Mouse (Mus musculus): ENCODE data around the gene Tmem37. TPM values are rescaled to one million over a fixed set of nuclear protein-coding genes. Genes with fewer than 3 reads are reported as not detected.

Gene Tmem37
- polyA plus RNA-seq (2014; fragmentation: Nextera tagmentation; extraction: Ambion mirVana), result 7.3 and 8.2 TPM in 2 replicates

DNA sequence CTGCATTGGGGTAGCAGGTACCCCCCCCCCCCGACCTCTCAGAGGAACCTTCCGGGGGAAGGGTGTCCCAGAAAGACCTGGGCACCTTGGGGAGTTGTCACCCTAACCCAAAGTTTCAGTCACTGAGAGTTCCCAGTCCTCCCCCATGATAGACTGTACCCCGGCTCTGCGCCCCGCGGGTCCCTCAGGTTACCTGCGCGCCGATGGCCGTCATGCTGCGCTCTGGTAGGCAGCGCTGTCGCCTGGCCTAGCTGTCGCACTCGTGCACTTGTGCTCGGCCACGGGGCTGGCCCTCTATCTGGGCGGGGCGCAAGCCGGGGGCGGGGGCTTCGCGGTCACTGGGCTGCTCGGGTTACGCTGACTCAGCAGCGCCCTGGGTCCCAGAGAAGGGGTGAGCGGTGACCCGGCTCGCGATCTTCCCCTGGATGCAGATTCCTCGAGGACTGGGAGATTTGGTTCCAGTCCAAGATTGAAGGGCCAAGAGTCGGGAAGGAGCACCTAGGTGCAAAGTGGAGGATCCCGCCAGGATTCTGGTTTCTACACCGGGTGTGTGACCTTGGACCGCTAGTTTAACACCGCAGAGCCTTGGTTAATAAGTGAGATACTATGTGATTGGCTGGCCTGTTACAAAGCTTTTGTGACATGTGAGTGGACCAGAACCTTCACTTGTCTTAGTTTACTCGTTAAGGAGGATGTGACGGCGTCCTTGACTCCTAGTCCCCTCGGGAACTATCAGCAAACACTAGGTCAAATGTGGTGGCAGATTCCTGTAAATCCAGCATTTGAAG is at the start of gene Tmem37:
Gene Tmem37 (minus strand): TSS at position 556 of the 788 bp plus-strand sequence.
- WGBS, result 2% methylated on average over 40 of the region's 40 CpGs
- Histone ChIP-seq H3K9me3 (replicated peaks; ENCODE audit: control insufficient read depth, low read length) (no peaks in the 10 kb centered on the region), H3K4me2 (ENCODE audit: low read length) (peak within 1 kb of the TSS; percentile 70), H3K9ac (ENCODE audit: low read length) (peak within 1 kb of the TSS; percentile 50), H3K4me1 (ENCODE audit: control insufficient read depth, insufficient read depth, low read length) (peaks cover 6% of the 10 kb centered on the region), H3K27me3 (replicated peaks; ENCODE audit: control insufficient read depth, insufficient read depth, low read length) (peaks cover 17% of the 10 kb centered on the region; the same call in 1 of the 2 replicates), H3K4me3 (ENCODE audit: low read depth, low read length) (peak within 1 kb of the TSS; percentile 27), H3K27ac (ENCODE audit: low read depth, low read length) (no peak within 1 kb of the TSS), H3K36me3 (ENCODE audit: control insufficient read depth, insufficient read depth, low read length) (no peaks in the 10 kb centered on the region)
- peak; percentile 61 for ATAC-seq
- DNase-seq (ENCODE audit: low spot score), result peak; percentile 51

DNA sequence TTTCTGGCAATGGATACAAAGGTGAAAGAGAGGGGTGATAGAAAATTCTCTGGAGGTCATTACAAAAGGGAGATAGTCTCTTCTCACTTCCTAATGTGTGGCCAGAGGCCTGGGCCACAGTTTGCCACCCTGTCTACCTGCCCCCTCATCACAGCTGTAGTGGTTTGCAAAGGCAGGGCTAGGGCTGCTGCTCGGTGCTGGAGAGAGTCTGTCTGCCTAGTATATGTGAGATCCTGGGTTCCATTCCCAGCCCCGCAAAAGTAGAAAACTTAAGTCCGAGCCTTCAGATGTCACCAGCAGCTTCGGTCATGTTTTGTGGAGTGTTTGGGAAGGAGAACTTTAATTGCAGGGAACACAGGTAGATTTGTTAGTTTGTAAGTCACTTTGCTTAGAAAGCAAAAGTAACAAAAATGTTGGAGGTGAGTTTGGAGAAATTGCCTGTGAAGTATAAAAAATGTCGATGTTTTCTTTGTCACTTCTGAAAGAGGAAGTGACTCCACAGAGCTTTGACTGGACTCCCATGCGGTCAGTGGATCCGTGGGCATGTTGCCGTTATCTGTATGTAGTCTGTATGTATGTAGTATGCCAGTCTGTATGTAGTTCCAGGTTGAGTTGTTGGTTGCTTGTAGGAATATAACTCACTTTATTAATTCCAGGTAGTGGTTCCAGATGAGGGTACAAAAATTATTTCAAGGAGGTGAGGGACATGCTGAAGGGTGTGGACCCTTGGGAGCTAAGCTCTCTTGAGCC is 48.9 kb upstream of the Tmem37 start:
- Histone ChIP-seq H3K27me3 (replicated peaks; ENCODE audit: control insufficient read depth, insufficient read depth, low read length) (no peaks in the 10 kb centered on the region), H3K27ac (ENCODE audit: low read depth, low read length) (no peak overlapping the region), H3K4me1 (ENCODE audit: control insufficient read depth, insufficient read depth, low read length) (peaks cover 11% of the 10 kb centered on the region; the same call in 1 of the 2 replicates), H3K36me3 (ENCODE audit: control insufficient read depth, insufficient read depth, low read length) (no peaks in the 10 kb centered on the region), H3K9ac (ENCODE audit: low read length) (no peak overlapping the region), H3K4me3 (ENCODE audit: low read depth, low read length) (no peak overlapping the region), H3K4me2 (ENCODE audit: low read length) (no peak overlapping the region), H3K9me3 (replicated peaks; ENCODE audit: control insufficient read depth, low read length) (no peaks in the 10 kb centered on the region)
- ATAC-seq, result no peak
- 95% methylated on average over 8 of the region's 8 CpGs for WGBS
- no peak for DNase-seq (ENCODE audit: low spot score)

DNA sequence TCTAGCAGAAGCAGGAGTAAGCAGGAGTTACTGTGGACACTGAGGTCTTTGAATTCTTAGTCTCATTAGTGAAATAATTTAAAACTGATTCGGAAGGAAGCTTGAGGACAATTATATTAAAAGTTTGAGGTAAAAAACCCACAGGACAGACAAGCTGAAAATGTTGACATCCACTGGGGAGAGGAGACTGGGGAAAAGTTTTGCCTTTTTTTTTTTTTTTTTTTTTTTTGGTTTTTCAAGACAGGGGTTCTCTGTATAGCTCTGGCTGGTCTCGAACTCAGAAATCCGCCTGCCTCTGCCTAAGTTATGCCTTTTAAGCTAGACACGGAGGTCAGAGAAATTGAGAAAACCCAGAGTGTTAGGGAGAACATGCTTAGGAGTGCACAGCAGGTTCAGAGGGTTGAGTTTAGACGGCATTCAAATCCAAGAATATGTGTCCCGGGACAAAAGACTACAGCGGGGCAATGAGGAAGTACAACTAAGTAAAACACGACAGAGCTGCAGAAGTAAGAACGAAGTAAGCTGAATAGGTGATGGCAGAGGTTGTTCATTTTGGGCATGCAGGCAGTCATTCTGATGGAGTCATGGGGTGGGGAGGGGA is 48.2 kb upstream of the Tmem37 start:
- peaks cover 13% of the 10 kb centered on the region; the same call in 1 of the 2 replicates for H3K4me1 ChIP-seq (ENCODE audit: control insufficient read depth, insufficient read depth, low read length)
- no peak for ATAC-seq
- H3K27me3 ChIP-seq (replicated peaks; ENCODE audit: control insufficient read depth, insufficient read depth, low read length), result no peaks in the 10 kb centered on the region

DNA sequence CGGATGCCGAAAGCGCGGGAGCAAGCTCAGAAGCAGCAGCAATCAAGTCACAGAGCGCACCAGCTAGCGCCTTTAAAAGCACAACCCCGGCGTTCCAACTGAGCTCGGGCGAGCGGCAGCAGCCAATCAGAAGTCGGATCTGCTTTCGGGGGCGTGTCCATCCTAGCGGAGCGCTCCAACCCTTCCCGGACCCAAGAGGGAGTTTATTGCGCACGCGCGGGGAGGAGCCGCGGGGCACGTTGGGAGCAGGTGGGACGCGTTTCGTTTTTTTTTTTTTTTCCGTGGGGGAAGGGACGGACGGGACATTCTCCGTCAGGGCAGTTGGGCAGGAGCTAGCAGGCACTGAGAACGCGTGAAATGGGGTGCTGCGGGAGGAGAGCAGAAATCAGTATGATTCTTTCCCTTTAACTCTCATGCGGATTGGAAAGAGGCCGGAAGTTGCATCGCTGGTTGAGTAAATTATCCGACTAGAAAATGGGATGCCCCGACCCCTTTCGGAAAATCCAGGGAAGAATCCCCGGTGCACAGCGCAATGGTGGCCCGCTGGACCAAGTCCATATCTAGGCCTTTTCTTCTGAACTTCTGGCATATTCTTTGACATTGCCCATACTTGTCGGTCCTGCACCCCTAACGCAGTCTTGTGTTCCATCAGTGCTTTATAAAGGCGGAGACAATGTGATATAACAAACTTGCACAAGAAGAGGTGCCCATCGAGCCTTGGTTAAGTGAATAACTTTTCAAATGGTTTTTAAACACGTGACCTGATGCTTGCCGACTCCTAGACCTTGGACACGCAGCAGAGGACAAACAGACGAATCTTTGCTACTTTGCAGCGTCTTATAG is 47.3 kb upstream of the Tmem37 start, which contains the start of the genes Dbi and 3110009E18Rik:
Gene Dbi (minus strand): TSS at position 110 of the 843 bp plus-strand sequence.
Gene 3110009E18Rik (plus strand): TSS at position 219 of the 843 bp plus-strand sequence.
- Histone ChIP-seq H3K27me3 (replicated peaks; ENCODE audit: control insufficient read depth, insufficient read depth, low read length) (no peaks in the 10 kb centered on the region), H3K4me3 (ENCODE audit: low read depth, low read length) (peak within 1 kb of the TSS; percentile 66), H3K9me3 (replicated peaks; ENCODE audit: control insufficient read depth, low read length) (no peaks in the 10 kb centered on the region), H3K9ac (ENCODE audit: low read length) (peak within 1 kb of the TSS; percentile 74), H3K4me1 (ENCODE audit: control insufficient read depth, insufficient read depth, low read length) (peaks cover 13% of the 10 kb centered on the region; the same call in 1 of the 2 replicates), H3K27ac (ENCODE audit: low read depth, low read length) (peak within 1 kb of the TSS; percentile 87), H3K36me3 (ENCODE audit: control insufficient read depth, insufficient read depth, low read length) (0 out of 2 replicates have a peak, but pooled peaks cover 3% of the 10 kb centered on the region), H3K4me2 (ENCODE audit: low read length) (peak within 1 kb of the TSS; percentile 78)
- DNase-seq (ENCODE audit: low spot score), result peak; percentile 99
- WGBS, result 2% methylated on average over 51 of the region's 52 CpGs
- peak; percentile 95 for ATAC-seq

More for the DNA sequence above, 48.2 kb upstream of the Tmem37 start:
- DNase-seq (ENCODE audit: low spot score), result no peak
- H3K4me2 ChIP-seq (ENCODE audit: low read length), result peak overlapping the region; percentile 78
- no peaks in the 10 kb centered on the region for H3K36me3 ChIP-seq (ENCODE audit: control insufficient read depth, insufficient read depth, low read length)
- peak overlapping the region; percentile 66 for H3K4me3 ChIP-seq (ENCODE audit: low read depth, low read length)
- peak overlapping the region; percentile 87; the same call in 1 of the 2 replicates for H3K27ac ChIP-seq (ENCODE audit: low read depth, low read length)
- peak overlapping the region; percentile 70 for H3K9ac ChIP-seq (ENCODE audit: low read length)
- 86% methylated on average over 9 of the region's 9 CpGs for WGBS
- H3K9me3 ChIP-seq (replicated peaks; ENCODE audit: control insufficient read depth, low read length), result no peaks in the 10 kb centered on the region

DNA sequence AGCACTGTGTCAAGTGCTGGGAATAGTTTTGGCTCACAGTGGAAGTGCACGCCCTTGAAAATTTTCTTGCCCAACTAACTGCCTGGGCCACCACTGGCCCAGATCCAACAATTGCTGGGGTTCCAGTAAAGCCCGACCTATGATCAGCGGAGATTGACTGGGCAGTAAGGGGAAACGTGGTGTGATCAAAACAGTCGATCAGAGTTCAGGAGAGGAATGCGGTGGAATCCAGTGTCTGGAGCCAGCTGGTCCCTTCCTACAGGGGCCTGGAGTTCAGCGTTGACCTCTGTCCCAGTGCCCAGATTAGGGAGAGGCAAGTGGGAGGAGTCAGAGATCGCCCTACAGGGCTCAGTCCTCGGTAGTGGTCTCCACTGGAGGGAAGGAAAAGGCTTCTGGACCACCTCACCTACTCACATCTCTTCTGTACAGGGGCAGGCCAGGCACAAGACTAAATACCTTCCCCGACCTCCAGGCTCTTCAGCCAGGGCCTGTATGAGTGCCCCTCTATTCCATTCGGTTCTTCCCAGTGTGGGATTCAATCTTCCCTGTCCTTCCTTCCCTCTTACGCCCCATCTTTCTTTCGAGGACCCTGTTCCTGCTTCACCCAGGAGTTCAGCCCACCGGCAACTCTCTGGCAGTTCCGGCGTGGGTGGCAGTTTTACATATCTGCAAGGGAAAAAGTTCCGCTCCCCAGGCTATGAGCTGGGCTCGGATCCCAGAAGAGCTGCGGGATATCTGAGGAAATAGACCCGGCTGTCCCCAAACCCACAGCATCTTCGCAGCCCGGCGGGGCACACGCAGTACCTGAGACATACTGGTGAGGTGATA is 46.5 kb upstream of the Tmem37 start:
- peak overlapping the region; percentile 74 for H3K9ac ChIP-seq (ENCODE audit: low read length)
- peak overlapping the region; percentile 86 for H3K27ac ChIP-seq (ENCODE audit: low read depth, low read length)
- H3K4me1 ChIP-seq (ENCODE audit: control insufficient read depth, insufficient read depth, low read length), result peaks cover 13% of the 10 kb centered on the region; the same call in 1 of the 2 replicates
- peak; percentile 27 for ATAC-seq
- 3% methylated on average over 24 of the region's 24 CpGs for WGBS
- H3K36me3 ChIP-seq (ENCODE audit: control insufficient read depth, insufficient read depth, low read length), result 0 out of 2 replicates have a peak, but pooled peaks cover 5% of the 10 kb centered on the region
- H3K4me2 ChIP-seq (ENCODE audit: low read length), result peak overlapping the region; percentile 78
- H3K4me3 ChIP-seq (ENCODE audit: low read depth, low read length), result peak overlapping the region; percentile 66
- H3K9me3 ChIP-seq (replicated peaks; ENCODE audit: control insufficient read depth, low read length), result no peaks in the 10 kb centered on the region
- no peaks in the 10 kb centered on the region for H3K27me3 ChIP-seq (replicated peaks; ENCODE audit: control insufficient read depth, insufficient read depth, low read length)
- peak; percentile 22 for DNase-seq (ENCODE audit: low spot score)

DNA sequence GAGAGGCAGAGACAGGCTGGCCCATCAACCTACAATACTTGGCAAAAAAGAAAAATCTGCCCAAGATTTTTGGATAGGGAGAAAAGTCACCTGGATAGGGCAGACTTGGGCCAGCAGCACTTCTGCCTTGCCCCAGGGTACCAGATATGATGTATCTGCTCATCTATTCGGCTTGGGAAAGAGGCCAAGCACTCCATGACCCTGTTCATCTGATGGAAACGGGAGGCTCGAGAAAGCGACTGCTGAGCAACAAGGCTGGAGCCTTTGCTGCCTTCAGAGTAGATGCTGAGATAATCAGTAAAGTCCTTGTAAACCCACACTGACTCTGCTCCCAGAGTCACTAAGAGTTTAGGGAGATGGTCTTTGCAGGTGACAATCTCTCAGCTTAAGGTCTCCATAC is 45.5 kb upstream of the Tmem37 start:
- H3K27ac ChIP-seq (ENCODE audit: low read depth, low read length), result no peak overlapping the region
- peaks cover 13% of the 10 kb centered on the region; the same call in 1 of the 2 replicates for H3K4me1 ChIP-seq (ENCODE audit: control insufficient read depth, insufficient read depth, low read length)

DNA sequence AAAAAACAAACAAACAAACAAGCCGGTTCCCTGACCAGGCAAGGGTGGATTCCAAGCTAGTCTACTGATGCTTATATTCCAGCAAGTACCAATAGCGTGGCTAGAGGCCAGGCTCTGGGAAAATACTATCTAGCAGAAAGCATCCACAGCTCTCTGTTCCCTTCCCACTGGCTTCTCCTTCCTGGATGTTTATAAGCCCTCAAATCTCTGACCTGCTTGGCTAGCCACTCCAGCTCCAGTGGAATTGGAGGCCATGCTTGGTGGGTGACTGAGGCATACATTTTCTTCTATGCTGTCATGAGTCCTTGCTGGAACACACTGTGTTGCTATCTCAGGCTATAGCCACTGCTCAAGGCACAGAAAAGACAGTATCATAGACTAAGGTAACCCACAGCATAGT is 45.0 kb upstream of the Tmem37 start:
- H3K9me3 ChIP-seq (replicated peaks; ENCODE audit: control insufficient read depth, low read length), result no peaks in the 10 kb centered on the region
- ATAC-seq (no peak), DNase-seq (ENCODE audit: low spot score) (no peak)
- peaks cover 13% of the 10 kb centered on the region; the same call in 1 of the 2 replicates for H3K4me1 ChIP-seq (ENCODE audit: control insufficient read depth, insufficient read depth, low read length)
- 83% methylated on average over 2 of the region's 2 CpGs for WGBS
- no peaks in the 10 kb centered on the region for H3K27me3 ChIP-seq (replicated peaks; ENCODE audit: control insufficient read depth, insufficient read depth, low read length)
- H3K4me3 ChIP-seq (ENCODE audit: low read depth, low read length), result peak overlapping the region; percentile 66
- peak overlapping the region; percentile 78 for H3K4me2 ChIP-seq (ENCODE audit: low read length)
- peaks cover 15% of the 10 kb centered on the region for H3K36me3 ChIP-seq (ENCODE audit: control insufficient read depth, insufficient read depth, low read length)
- H3K27ac ChIP-seq (ENCODE audit: low read depth, low read length), result no peak overlapping the region; the same call in 1 of the 2 replicates
- peak overlapping the region; percentile 74 for H3K9ac ChIP-seq (ENCODE audit: low read length)

More for the DNA sequence above, 45.5 kb upstream of the Tmem37 start:
- 83% methylated on average over 4 of the region's 4 CpGs for WGBS
- peaks cover 11% of the 10 kb centered on the region for H3K36me3 ChIP-seq (ENCODE audit: control insufficient read depth, insufficient read depth, low read length)
- DNase-seq (ENCODE audit: low spot score) (no peak), ATAC-seq (no peak)
- H3K27me3 ChIP-seq (replicated peaks; ENCODE audit: control insufficient read depth, insufficient read depth, low read length), result no peaks in the 10 kb centered on the region
- H3K4me2 ChIP-seq (ENCODE audit: low read length), result peak overlapping the region; percentile 78
- peak overlapping the region; percentile 74 for H3K9ac ChIP-seq (ENCODE audit: low read length)
- H3K9me3 ChIP-seq (replicated peaks; ENCODE audit: control insufficient read depth, low read length), result no peaks in the 10 kb centered on the region
- H3K4me3 ChIP-seq (ENCODE audit: low read depth, low read length), result peak overlapping the region; percentile 66
